Mouse (Mus musculus) adrenal gland, adult 2 months (tissue): ENCODE measurements around the gene Megf6. TPM values are rescaled to one million over a fixed set of nuclear protein-coding genes. Genes with fewer than 3 reads are reported as not detected.

Experiments
- DNase-seq: peaks from one replicate; pipeline ENCODE4 v3.0.0; 2021
- long read RNA-seq: library from polyadenylated mRNA; stranded (forward); transcript quantifications from one replicate; pipeline ENCODE4 v2.0.0, GENCODE M21; 2021
- polyA plus RNA-seq: library from polyadenylated mRNA; depleted of rRNA; stranded (reverse); fragments of >200 nt; gene quantifications from 2 replicates; pipeline ENCODE4 v1.2.3, GENCODE M21; 2012; rRNA removed
- total RNA-seq, 2 experiments: library from RNA; stranded (reverse); gene quantifications; 2 replicates each; pipeline ENCODE4 v1.2.3; 2021

Megf6 gene
- total RNA-seq (1 to 10 TPM; 2.3 to 2.6 TPM), polyA plus RNA-seq (4.5 and 5.3 TPM in 2 replicates)
- long read RNA-seq, partial matches to known transcripts = 2 of 2 reads
- long read RNA-seq, other reads (novel, unspliced or antisense) = 0 of 2 reads

DNA sequence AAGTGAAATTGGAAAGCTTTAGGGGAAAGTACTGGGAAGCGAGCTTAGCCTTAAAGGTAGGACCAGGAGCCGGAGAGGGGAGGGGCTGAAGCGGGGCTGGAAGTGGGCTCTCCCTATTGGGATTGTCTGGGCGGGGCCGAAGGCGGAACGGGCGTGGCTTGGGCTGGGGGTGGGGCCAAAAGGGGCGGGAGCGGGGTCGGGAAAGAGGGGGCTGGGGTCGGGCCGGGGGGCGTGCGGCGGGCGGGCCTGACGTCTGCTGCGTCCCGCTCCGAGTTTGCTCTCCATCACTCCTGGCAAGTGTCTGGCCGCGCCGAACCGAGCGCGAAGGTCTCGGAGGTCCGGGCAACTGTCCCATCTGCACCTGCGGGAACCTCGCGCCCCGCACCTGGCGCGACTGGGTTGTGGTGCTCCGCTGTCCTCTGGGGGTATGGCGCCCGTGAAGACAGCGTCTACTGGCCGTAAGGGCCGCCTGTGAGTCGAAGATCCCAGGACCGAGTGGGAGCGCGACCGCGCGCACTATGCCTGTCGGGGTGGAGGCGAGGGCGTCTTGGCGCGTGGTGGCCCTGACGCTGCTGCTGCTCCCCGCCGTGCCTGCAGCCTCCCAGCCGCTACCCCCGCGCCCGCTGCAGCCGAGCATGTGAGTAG is at the start of gene Megf6:
Megf6 (plus strand) TSS at position 225 of the 645 bp plus-strand sequence.
- DNase-seq = no peak

DNA sequence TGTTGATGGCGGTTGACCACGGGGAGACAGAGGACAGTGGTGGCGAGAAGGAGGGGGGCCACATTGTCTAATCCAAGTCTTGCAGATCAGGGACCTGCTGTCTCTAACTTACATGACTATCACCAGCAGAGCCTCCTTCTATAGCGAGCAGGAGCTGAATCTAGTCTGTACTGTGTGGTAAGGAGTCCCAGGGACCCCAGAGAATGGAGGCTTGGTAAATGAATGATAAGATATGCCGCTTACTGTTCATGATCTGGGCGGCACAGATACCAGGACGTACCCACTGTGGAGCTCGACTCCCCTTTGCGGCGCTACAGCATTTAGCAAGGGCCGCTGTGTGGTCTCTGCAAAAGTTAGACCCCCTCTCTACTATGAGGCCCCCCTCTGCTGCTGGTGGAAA is 48.7 kb upstream of the Megf6 start:
- DNase-seq = no peak

DNA sequence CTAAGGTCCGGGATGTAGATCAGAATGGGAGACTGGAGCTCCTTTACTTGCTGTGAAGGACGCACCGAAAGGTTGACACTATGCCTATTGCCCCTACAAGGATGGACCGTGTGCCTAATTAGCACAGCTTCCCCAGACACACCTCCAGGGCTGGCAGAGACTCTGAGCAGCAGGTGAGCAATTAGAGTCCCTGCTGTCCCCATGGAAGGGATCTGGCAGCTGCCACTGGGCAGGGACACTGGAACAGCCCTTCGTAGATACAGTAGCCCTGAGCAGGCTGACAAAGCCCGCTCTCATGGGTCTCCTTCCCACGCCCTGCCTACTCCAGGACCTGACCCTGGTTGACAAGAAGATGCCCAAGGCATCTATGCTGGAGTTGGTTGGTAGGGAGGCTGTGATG is 48.2 kb upstream of the Megf6 start:
- DNase-seq = no peak

DNA sequence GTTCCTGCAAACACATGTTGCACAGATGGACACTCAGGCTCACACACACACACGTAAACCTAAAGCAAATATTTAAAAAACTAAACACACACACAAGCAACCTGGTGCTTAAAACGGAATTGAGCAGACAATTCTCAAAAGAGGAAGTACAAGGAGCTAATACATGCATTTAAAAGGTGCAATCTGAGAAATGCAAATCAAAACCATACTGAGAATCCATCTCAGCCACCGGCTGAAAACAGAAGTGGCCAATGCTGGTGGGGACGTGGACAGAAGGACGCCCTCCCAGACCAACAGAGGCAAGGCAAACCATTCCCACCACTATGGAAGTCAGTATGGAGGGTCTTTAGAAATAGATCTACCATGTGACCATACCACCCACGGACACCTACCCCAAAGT is 47.0 kb upstream of the Megf6 start:
- DNase-seq = no peak

DNA sequence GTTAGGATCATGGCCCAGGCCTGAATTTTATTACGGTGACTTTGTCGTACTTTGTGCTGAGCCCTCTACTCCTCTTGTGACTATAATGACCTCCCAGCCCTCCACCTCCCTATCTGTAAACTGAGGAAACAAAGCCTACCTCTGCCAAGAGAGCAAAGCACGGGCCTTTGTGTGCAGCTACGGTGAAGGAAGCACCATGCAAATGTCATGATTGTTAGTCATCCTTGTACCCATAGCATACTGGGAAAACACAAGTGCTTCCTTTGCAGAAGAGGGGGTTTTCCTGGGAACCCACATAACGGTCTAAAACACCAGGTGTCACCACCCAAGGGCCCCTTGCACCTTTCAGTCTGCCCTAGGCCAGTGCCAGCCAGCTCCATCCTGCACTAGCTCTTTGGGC is 45.3 kb upstream of the Megf6 start:
- no peak for DNase-seq

DNA sequence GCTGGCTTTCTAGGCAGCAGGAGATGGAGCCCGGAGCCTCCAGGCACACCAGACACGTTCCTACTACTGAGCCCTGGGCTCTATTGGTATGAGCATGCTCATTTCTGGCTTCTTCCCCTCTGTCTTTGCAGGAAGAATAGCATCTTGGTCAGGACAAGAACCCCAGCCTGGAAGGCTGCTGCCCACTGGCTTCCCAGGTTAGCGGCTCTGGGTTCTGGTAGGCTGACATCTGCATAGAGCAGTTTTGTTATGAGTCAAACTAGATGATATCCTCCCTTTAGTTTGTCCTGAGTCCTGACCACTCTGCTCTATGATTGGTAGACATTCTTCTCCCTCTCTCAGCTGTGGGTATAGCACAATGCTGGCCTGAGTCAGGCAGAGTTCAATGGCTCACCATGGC is 43.3 kb upstream of the Megf6 start:
- no peak for DNase-seq

DNA sequence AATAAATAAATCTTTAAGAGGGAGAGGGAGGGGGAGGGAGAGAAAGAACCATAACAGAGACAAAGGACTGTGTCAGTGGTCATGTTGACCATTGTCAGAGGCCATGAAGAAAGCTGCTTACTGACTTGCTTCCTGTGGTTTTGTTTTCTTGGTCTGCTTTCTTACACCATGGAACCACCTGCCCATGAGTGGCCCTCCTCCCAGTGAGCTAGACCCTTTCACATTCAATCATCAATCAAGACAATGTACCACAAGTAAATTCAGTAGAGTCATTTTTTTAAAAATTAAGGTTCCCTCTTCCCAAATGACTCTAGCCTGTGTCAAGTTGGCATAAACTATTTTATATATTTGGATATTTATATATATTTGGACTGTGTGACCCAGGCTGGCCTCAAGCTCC is 40.6 kb upstream of the Megf6 start:
- no peak for DNase-seq

DNA sequence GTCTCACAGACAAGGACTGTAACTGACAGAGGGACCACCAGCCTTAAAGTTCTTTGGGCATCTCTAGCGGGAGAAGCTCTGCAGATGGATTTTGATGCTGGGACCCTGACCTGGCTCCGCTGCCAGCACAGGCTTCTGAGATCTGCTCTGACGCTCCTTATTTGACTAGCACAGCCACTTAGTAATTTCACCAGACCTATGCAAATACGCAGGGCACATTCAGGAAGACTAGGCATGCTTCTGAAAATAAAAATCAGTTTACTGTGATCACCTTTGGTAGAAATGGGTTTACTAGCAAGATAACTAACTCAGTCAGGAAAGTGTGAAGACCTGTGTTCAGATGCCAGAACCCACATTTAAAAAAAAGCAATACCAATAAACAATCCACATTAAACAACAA is 38.6 kb upstream of the Megf6 start:
- no peak for DNase-seq

DNA sequence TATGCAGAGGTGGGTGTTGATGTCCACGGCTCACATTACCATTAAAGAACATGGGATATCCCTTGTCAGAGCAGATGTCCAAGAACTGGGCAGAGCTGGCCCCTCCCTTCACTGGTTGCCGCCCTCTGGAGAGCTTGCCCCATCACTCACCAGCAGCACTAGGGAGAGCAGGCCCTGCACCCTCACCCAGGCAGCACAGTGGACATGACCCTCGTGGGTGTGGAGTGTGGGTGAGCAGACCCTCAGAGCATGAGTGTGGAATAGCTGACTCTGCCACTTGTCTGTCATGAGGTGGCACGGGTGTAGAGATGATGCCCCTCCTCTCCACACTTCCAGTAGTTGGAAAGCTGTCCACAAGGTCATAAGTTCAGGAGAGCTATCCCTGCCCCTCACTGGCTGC is 35.7 kb upstream of the Megf6 start:
- DNase-seq = no peak

DNA sequence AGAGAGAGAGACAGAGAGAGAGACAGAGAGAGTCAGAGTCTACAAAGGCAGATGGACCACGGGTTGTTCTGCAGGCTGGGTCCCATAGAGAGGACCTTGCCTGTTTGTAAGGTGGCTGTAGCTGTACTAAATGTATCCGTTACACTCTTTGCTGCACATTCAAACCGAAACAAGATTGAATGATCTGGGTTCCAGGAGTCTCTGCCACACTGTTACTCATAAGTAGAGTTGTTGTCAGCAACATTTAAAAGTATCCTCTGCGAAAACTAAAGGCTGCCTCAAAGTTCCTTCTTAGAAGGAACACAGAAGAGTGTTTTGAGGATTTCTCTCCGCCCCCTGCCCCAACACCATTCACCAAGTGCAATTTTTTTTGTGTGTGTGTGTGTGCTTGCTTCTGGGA is 33.4 kb upstream of the Megf6 start:
- no peak for DNase-seq

DNA sequence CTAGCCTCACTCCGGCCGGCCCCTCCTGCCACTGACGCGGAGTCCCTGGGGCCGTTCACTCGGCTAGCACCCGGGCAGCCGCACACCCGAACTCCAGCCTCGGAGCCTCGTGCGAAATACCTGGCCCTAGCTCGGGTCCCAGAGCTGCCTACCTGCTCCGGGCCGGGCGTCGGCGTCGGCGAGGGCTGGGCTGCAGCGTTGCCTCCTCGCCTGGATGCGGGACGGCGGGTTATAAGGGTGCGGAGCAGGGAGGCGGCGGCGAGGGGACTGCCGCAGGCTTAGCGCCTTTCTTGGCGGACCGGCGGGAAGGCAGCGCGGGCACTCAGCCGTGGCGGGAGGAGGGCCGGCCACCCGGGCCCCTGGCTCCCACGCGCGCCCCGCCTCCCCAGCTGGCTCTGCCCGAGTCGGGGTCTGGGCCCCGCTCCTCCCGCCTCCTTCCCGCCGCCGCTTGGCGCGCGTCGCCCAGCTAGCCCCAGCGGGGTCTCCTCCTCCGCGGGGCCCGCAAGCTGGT is 30.8 kb upstream of the Megf6 start:
- no peak for DNase-seq

DNA sequence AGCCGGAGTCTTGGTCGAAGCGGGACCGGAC is 30.5 kb upstream of the Megf6 start, which contains the start of gene Trp73:
Trp73 (minus strand) TSS at position 27 of the 31 bp plus-strand sequence.
- no peak for DNase-seq

DNA sequence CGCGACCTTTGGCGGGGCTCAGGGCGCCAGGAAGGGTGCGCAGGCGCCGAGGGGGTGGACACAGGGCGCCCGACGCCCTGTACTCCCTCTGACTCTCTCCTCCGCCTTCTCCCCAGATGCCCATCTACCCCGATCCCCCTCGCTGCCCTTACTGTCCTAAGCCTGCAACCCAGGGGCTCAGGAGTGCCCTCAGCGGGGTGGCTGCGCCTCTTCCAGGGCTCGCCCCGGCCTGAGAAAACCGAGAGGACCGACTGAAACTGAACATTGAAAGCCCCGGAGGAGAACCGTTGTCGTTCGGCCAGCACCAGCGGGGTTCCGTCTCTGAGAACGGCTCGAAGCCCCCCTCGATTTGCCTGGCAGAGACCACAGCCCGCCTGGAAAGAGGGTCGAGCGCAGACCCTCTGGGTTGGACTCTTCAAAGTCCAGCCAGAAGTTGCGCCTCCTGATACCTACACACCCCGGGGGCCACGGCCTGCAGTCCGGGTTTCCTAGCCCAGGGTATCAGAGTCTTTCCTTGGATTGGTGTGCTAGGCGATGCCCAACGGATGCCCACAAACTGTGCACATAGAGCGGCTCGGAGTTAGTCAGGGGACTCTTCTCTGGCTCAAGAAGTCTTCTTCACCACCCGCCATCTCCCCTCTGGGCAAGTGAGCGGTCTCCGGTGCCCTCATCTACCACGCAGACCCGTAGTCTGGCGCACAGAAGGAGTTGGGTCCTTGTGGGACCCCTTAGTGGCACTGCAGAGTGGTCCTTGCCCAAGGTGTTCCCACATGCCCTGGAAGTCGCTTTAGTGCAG is 30.1 kb upstream of the Megf6 start:
- no peak for DNase-seq

DNA sequence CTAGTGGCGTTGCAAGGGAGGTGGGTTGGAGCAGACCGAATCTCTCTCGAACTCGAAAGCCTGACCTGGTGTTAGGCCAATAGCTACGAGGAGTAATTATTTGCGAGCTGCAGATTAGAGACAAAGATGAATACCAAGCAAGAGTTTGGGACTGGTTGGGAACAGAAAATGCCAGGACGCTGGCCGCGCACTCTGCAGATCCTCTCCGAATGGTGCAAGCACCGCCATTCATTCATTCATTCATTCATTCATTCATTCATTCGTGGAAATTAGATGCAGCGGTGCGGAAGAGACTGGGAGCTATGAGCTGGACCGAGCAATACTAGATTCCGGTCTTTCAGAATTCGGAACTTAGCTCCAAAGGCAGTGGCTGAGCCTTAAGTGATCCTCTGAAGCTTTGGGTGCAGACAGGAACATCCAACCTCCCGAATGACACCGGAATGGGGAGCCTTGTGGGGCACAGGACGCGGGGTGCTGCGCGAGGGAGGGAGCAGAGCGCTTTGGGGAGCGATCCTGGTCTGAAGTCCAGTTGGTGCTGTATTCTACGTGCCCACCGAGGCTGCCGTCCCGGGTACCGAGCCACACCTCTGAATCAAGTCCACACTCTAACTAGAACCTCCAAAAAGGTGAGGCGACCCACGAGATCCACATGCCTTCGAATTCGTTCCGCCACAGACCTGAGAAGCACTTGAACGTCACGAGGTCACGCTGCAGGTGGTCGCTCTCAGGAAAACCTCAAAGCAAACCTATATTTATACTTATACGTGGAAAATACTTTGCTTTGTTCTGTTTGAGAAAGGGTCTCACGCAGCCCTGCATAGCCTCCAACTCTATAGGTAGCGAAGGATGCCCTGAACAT is 29.3 kb upstream of the Megf6 start:
- peak; percentile 10 for DNase-seq

DNA sequence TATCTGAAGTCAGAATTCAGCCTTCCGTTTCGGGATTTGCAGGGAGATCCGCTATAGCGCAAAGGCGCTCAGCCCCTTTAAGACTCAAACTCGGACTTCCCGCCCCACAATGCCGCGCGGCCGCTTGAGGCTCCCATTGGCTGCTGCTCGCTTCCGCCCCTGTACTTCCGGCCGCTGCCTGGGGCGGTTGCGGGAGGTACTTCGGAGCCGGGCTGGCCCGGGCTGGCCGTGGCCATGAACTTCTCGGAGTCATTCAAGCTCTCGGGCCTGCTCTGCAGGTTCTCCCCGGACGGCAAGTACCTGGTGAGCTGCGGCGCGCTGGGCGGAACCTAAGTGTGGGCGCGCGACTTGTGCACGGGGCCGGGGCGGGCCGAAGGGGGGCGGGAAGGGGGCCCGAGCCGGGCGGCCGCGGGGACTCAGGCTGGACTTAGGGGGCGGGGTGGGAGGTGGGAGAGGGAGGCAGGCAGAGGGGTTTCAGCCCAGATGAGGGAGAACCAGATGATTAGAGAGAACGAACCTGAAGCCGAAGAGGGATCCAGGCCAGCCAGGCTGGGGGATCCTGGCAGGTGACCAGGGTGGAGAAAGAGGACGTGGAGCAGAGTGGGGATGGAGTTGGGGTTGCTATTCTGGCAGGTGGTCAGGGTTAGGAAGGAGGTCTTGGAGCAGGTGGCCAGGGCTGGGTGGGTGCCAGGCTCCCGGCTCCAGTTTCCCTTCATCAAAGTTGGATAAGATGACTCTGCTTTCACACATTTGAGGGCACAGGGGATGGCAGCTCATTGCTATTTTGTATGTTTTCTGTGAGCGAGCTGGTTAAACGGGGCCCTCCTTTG is 28.1 kb upstream of the Megf6 start, which contains the start of gene Wrap73:
Wrap73 (plus strand) TSS at position 162 of the 830 bp plus-strand sequence.
- DNase-seq = peak; percentile 94

DNA sequence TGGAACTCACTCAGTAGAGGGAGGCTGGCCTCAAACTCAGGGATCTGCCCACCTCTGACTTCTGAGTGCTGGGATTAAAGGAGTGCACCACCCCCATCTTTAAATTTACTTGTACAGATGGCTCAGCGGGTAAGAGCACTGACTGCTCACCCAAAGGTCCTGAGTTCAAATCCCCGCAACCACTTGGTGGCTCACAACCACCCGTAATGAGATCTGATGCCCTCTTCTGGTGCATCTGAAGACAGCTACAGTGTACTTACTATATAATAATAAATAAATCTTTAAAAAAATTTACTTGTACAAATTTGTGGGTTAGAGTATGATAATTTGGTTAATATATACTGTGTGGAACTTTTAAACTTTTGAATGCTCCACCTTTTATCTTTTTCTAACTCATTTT is 25.8 kb upstream of the Megf6 start:
- DNase-seq = no peak

DNA sequence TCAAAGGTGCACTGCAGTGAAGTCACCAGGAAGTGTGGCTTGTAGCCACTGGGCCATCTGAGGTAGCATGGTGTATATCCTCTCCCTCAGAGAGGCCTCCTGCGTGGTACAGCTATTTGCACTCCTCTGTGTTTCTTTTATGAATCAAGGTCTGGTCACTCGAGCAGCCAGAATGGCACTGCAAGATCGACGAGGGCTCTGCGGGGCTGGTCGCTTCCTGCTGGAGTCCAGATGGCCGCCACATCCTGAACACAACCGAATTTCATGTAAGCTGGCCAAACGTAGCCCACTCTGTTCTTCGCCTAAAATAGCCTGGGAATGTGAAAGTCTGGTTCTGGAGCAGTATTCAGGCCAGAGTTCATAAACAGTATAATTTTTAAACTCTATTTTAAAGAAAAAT is 24.2 kb upstream of the Megf6 start:
- no peak for DNase-seq

DNA sequence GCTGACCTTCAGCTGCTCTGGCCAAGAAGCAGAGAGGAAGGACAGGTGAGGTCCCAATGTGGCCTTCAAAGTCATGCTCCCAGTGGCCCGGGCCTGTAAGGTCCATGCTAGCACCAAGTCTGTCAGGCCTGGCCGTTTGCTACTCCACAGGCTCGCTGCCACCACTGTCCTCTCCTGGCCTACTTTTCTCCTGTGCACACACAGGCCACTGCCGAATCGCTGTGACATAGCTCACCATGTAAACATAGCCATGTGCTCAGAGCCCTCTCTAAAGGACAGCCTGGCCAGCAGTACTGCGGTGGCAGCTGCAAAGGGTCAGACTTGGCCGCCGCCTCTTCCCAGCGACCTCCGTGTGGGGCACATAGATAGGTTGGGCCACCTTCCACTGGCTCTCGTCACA is 16.4 kb upstream of the Megf6 start:
- DNase-seq = no peak

DNA sequence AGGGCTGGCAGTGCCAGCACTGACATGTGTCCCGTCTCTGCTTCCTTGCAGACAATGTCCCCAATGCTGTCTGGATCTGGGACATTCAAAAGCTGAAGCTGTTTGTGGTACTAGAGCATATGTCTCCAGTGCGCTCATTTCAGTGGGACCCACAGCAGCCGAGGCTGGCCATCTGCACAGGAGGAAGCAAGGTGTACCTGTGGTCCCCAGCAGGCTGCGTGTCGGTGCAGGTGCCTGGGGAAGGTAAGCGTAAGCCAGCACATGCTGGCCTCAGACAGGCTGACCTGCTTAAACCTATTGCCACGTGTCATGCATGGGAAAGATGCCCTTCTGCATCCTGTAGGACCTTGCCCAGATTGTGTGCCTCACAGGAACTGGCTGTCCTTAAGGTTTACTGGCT is 14.5 kb upstream of the Megf6 start:
- no peak for DNase-seq

DNA sequence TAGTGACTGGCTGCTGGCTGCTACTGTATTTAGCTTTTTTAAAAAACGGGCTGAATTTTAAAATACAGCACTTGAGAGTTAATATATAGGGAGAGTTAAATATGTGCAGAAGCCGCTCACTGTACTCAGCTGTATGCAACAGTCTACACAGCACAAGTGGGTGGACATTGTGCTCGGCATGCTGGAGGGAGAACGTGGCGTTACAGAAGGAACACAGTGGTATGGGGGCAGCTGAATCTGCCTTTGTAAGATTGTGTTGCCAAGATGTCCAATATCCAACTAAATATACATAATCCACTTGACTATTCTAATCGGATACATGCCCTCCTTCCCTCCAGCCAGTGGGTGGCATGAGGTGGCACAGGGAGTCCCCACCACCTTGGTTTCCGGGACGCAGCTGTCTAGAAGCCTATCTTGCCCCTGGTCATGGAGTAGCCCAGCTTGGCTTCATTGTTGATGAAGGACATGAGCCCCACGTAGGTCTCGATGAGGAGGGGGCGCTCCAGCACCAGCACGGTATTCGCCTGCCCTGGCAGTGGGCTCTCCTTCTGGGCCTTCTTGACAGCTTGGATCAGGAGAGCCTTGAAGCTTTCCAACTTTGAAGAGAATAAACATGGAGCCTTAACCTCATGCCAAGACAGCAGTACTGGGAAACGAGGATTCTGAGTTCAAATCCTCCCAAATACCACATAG is 12.4 kb upstream of the Megf6 start:
- no peak for DNase-seq

DNA sequence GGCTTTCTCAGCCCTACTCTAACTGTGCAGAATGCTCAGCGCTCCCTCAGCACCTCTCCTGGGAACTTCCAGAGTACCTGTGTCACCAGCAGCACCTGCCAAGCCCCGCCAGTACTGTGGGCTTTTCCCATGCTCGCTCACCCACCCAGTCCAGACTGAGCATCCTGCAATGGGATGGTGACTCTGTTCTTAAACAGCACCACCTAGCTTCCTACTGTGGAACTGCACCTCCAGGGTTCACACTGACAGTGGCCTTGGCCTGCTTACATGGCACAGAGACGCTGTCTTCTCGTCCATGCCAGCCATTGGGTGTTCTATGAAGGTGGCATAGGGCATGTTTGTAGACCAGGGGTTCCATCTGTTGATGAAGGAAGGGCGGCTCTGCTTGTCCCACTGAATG is 11.5 kb upstream of the Megf6 start:
- DNase-seq = peak; percentile 87
